Mouse (Mus musculus) fibroblast of lung, adult 2 months (primary cell): Measurements from ENCODE around the gene Iqgap2.

ENCODE experiments used
- DNase-seq: peaks from one replicate; pipeline ENCODE4 v3.0.0-alpha.2; 2011; ENCODE audit warnings: low read depth

Gene Iqgap2

GRCm38 (mm10) chr13:95617082-95617670, 274.5 kb downstream of the Iqgap2 start:
- DNase-seq, result no peak

- no peak for DNase-seq
These were observed 275.2 kb downstream of the Iqgap2 start for GRCm38 (mm10) chr13:95616512-95616911.

- no peak for DNase-seq
These were observed 277.0 kb downstream of the Iqgap2 start for GRCm38 (mm10) chr13:95614757-95615156.

GRCm38 (mm10) chr13:95612243-95612642, 279.5 kb downstream of the Iqgap2 start:
- DNase-seq, result no peak

GRCm38 (mm10) chr13:95611752-95612151, 280.0 kb downstream of the Iqgap2 start:
- DNase-seq, result no peak

- no peak for DNase-seq
These were observed 280.7 kb downstream of the Iqgap2 start for GRCm38 (mm10) chr13:95610786-95611562.

- no peak for DNase-seq
These were observed 282.7 kb downstream of the Iqgap2 start for GRCm38 (mm10) chr13:95609088-95609420.

GRCm38 (mm10) chr13:95608416-95609087, 283.2 kb downstream of the Iqgap2 start:
- DNase-seq, result no peak

GRCm38 (mm10) chr13:95607019-95607418, 284.7 kb downstream of the Iqgap2 start:
- DNase-seq, result no peak

GRCm38 (mm10) chr13:95604288-95604687, 287.4 kb downstream of the Iqgap2 start:
- DNase-seq, result no peak

GRCm38 (mm10) chr13:95599833-95600359, 291.8 kb downstream of the Iqgap2 start:
- no peak for DNase-seq

- no peak for DNase-seq
These were observed 293.3 kb downstream of the Iqgap2 start for GRCm38 (mm10) chr13:95598232-95598920.

- DNase-seq, result no peak
These were observed 294.1 kb downstream of the Iqgap2 start for GRCm38 (mm10) chr13:95597578-95597977.

- no peak for DNase-seq
These were observed 295.0 kb downstream of the Iqgap2 start for GRCm38 (mm10) chr13:95596689-95597088.

GRCm38 (mm10) chr13:95595921-95596320, 295.8 kb downstream of the Iqgap2 start:
- DNase-seq, result no peak

- no peak for DNase-seq
These were observed 296.3 kb downstream of the Iqgap2 start for GRCm38 (mm10) chr13:95595411-95595810.

GRCm38 (mm10) chr13:95592860-95593259, 298.9 kb downstream of the Iqgap2 start:
- DNase-seq, result no peak

- DNase-seq, result no peak
These were observed 300.1 kb downstream of the Iqgap2 start for GRCm38 (mm10) chr13:95591606-95592005.

GRCm38 (mm10) chr13:95587628-95588027, 304.1 kb downstream of the Iqgap2 start:
- no peak for DNase-seq

GRCm38 (mm10) chr13:95584898-95585297, 306.8 kb downstream of the Iqgap2 start:
- peak; percentile 37 for DNase-seq

GRCm38 (mm10) chr13:95583237-95584189, 308.2 kb downstream of the Iqgap2 start:
- no peak for DNase-seq
